Mouse (Mus musculus) cerebellum, adult 18-20 months (tissue): Measurements from ENCODE around the gene Kcnh7.

Experiments
- DNase-seq, 2 experiments: peaks; one replicate each; pipeline ENCODE4 v3.0.0; 2021

The Kcnh7 gene

DNA sequence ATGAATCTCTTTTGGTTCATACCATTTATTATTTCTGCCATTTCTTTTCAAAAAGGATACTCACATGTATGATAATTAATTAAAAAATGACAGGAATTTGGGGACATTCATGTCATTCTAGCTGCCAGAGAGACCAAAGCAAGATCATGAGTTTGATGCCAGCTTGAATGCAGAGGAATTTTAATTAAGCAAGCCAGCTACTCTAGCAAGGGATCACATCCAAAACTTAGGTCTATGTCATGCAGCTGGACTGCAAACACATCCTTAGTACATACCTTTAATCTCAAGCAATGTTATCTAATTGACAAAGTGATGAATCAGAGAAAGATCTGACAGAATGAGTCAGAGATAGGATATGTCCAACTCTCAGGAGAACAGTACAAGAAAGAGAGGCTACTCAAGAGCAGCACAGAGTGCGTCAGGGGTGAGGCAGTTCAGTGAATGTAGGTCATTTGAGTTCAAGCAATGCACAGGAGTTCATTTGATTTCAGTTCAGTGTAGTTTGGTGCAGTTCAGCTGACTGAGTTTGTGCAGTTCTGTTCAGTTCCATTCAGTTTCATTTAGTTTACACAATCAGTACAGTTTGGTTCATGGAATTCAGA, 248.7 kb downstream of the Kcnh7 start:
- no peak for DNase-seq

- DNase-seq: no peak
These were observed 255.6 kb downstream of the Kcnh7 start for GRCm38 (mm10) chr2:62928494-62928893.

GRCm38 (mm10) chr2:62928065-62928464, 256.0 kb downstream of the Kcnh7 start:
- DNase-seq: no peak

GRCm38 (mm10) chr2:62923803-62924202, 260.3 kb downstream of the Kcnh7 start:
- DNase-seq: no peak

- DNase-seq: no peak
These were observed 276.4 kb downstream of the Kcnh7 start for GRCm38 (mm10) chr2:62907688-62908087.

DNA sequence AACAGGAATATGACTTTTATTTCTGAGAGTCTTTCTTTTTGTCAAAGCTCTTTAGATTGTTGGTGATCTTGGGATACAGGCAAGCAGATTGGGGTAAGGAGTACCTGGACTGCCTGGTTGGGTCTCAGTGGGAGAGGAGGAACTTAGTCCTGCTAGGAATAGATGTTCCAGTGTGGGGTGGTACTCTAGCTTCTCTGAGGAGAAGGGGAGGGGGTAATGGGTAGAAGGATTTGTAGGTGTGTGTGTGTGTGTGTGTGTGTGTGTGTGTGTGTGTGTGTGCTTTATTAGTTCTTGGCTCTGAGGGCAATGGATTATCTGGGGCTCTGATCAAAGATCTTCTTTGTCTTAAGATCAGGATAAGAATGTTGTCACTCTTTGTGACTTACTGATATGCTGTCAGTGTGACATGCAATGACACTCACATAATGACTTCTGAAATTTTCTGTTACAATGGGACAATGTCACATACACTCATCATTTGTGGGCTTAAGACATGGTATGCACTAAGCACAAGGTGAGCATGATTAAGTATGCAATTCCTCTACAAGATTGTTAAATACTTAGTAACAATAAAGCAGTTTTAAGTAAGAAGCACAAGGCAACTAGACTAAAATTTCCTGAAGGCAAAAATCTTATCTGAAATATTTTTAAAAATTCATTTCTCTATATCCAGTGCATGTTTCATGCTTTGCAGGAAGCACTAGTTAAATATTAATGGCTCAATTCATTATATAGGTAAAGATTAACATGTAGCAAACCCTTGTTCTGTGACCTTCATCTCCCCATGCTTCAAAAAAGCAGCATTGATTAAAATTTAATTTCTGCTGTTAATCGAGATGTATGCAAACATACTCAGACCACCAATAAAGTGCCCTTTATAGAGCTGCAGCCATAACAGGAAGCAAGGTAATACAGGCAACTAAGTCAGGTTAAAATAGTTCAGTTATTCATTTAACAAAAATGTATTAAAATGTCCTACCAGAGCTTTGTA, 281.4 kb downstream of the Kcnh7 start:
- DNase-seq: no peak

DNA sequence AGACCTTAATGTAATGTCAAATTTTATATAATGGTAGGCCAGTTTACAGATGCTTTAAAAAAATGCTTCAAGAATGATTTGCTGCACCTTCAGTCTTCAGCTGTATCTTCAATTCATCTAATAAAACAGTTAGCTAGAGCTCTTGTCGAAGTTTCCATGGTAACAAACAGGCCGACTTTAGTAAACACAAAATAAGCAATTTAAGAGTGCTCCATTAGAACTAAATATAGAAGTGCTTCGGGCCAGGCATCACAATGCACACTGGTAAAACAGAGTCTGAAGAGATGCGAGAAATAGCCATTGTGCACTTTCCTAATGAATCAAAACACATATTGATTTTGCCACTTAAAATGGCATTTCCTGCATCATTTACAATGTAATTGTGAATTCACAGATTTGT, 305.3 kb downstream of the Kcnh7 start:
- DNase-seq: no peak

DNA sequence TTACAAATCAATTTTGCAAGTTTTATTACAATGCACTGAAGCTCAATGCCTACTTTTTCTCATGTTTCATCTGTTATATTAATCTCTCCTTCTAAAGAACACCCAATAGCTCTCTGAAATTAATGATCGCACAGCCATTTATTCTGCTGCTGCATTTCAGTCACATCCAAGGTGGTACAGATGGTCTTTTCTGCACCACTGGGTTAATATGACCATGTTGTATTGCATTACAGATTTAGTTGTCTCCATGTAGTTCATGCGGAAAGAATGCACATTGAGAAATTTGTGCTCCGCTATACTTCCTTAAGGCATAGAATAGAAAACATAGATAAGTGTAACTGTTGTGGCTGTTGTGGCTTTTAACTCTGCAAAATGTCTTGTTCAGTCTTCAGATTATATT, 328.7 kb downstream of the Kcnh7 start:
- DNase-seq: no peak

DNA sequence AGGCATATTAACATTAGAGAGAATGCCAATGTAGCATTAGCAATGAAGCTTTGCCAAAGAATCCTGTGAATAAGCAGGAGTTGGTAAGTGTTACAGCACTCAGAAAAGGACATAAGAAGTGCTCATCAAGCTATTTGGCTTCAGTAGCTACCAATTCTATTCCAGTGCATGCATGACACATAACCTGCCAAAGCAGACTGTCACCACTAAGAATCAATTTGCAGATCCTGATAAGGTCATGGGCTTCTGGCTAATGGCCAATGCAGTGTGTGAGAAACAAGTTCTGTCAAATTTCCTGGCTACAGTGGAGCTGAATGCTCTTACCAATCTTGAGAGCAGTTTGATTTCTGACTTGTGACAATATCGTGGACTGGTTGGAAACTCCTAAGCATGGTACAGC, 341.5 kb downstream of the Kcnh7 start:
- DNase-seq: no peak

DNA sequence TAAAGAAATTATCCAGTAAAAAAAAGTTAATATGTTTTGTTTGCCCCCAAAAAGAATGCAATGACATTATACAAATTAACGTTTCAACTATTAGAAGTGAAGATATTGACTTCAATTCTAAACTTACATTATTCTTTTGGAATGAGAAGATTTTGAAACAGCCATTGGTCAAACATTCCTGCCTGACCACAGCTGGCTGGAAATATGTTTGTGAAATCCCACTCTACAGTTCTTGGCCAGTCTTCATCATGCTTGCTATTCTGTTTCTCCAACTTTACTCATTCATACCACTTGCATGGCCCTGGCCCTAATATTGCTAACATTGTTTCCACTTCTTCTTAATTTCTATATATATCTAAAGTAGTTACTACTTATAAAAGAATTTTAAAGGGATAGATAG, 349.8 kb downstream of the Kcnh7 start:
- no peak for DNase-seq

- no peak for DNase-seq
These were observed 364.9 kb downstream of the Kcnh7 start for GRCm38 (mm10) chr2:62819231-62819630.

- DNase-seq: no peak
These were observed 368.1 kb downstream of the Kcnh7 start for GRCm38 (mm10) chr2:62816016-62816415.

DNA sequence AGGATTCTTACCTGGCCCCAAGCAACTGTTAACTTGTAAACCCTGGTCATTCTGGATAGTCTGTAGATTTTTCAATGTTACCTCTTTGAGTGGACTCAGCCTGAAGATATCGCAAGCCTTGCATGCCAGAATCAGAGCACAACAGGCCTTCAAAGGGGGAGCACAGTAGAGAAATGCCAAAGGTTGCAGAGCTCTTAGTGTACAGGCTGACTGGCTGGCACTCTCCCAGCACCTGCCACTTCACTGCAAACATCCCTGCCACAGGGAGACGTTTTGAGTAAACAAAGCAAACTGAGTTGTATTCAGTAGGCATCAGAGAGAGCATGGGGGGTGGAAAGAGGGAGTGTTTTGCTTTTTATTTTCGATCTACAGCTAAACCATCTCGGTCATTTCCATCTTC, 375.3 kb downstream of the Kcnh7 start:
- DNase-seq: no peak

GRCm38 (mm10) chr2:62807476-62807882, 376.6 kb downstream of the Kcnh7 start:
- DNase-seq: no peak

GRCm38 (mm10) chr2:62806931-62807330, 377.2 kb downstream of the Kcnh7 start:
- DNase-seq: no peak

DNA sequence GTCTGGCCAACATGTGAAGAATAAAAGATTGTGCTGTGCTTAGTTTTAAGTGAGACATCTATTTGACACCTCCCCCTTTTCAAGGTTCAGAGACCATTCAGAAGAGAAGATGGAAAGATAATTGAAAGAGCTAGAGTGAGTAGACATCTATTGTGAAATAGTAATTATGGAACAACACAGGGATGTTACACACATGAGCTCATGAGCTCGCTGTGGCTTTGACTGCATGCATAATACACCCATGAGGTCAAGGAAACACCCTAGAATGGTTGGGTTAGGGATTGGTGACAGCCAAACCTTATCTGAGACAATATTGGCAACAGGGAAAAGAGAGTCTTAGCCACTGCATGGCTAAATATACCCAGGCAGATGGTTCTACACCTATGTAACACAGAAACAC, 380.1 kb downstream of the Kcnh7 start:
- DNase-seq: no peak

GRCm38 (mm10) chr2:62784460-62785038, 399.5 kb downstream of the Kcnh7 start:
- DNase-seq: no peak

- DNase-seq: no peak
These were observed 437.8 kb downstream of the Kcnh7 start for GRCm38 (mm10) chr2:62746256-62746655.

DNA sequence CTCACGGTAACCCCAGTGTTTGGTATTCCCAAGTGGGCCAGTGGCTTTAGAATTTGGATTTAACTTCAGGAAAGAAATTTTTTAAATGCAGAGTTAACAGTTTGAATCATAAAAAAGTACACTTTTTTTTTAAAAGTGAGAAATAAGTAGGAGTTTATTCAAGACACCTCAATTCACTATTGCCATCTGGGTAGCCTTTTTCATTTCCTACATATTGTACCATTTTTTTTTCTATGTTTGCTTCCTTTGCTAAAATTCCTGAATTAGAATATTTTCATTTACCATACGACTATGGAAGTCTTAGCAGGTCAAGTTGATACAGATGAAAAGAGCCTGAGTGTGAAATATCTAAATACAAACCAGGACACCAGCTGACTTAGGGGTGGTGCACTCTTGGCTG, 441.0 kb downstream of the Kcnh7 start:
- DNase-seq: no peak

- DNase-seq: no peak
These were observed 453.4 kb downstream of the Kcnh7 start for GRCm38 (mm10) chr2:62730671-62731070.

DNA sequence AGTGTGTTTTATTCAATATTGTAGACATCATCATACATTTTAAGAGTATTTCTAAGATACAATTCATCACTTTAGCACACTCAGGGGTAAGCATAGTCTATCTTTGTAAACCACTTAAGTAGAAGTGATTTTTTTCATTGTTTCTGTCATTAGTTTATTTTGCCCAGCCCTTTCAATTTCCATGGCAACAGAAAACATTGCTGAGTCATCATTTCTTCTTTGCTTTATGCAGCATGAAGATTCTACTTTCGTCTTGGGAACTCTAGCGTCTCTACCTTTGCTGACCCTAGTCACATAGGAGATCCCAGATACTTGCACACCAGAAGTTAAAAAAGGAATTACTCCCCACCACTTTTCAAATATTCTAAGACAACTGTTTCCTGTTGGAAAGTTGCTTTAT, 456.4 kb downstream of the Kcnh7 start:
- no peak for DNase-seq

GRCm38 (mm10) chr2:62725946-62726345, 458.1 kb downstream of the Kcnh7 start:
- DNase-seq: no peak

DNA sequence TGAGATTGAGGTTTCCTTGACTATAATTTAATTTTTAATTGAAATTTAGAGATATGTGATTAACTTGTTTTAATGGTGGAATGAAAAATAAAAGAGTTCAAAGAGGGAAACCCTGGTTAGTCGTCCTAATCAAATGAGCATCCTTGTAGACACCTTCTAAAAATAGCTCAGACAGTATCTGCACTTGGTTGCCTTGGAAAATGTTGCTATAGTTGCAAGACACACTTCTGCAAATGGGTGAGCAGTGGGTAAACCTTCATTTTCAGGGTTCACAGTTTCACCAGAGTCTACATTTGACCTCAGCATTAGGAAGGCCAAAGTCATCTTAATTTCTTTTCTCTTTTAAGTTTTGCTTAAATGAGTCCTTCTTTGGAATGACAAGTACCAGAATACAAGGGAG, 465.7 kb downstream of the Kcnh7 start:
- DNase-seq: no peak

GRCm38 (mm10) chr2:62717270-62717669, 466.8 kb downstream of the Kcnh7 start:
- no peak for DNase-seq
